In genomic region chr4:145219240-145219985, GRCm38 (mm10) we compare ENCODE assay signal across 8 mouse cellular contexts. TPM values are rescaled to one million over a fixed set of nuclear protein-coding genes. Genes with fewer than 3 reads are reported as not detected.
DNase-seq lines count a peak whose midpoint lies in the region; ATAC-seq lines count a peak whose summit lies in the region.

No protein-coding gene starts in this region.

- intact Hi-C loops in heart, postnatal 25 days (cut with DNase I) = no loop called here

- WGBS in midbrain, embryonic 16.5 days = 67% methylated on average over 15 of the region's 15 CpGs

- ATAC-seq in megakaryocyte-erythroid progenitor cell, adult 5-6 weeks (replicated peaks; ENCODE audit: low FRiP score, low TSS enrichment, poor library complexity, severe bottlenecking) = peak; percentile 29; the same call in 1 of the 2 replicates
- ATAC-seq in inflammation-experienced regulatory T-cells, adult 6 months = no peak
- no peak for ATAC-seq in midbrain, embryonic 16.5 days

- no peak overlapping the region for H3K4me2 ChIP-seq in midbrain, embryonic 16.5 days (ENCODE audit: low read length)

- no peaks in the 10 kb centered on the region for H3K4me1 ChIP-seq in midbrain, embryonic 16.5 days (ENCODE audit: control insufficient read depth, insufficient read depth, low read length)

- no peak overlapping the region for H3K4me3 ChIP-seq in midbrain, embryonic 16.5 days (ENCODE audit: low read depth, low read length)

- H3K27me3 ChIP-seq in midbrain, embryonic 16.5 days (ENCODE audit: control insufficient read depth, insufficient read depth, low read depth, low read length) = no peaks in the 10 kb centered on the region

- DNase-seq in heart, adult 18-20 months = peak; percentile 42 to 65
- no peak for DNase-seq in heart, postnatal 25 days (ENCODE audit: low spot score)
- peak; percentile 42 to 72 for DNase-seq in spleen, adult 18-20 months
- DNase-seq in spleen, adult 12 weeks (ENCODE audit: low spot score) = no peak
- peak; percentile 70 for DNase-seq in induced T-regulatory cell, adult 2 months (ENCODE audit: low read depth)

- H3K9ac ChIP-seq in midbrain, embryonic 16.5 days (ENCODE audit: low read depth, low read length) = no peak overlapping the region

- H3K9me3 ChIP-seq in midbrain, embryonic 16.5 days (replicated peaks; ENCODE audit: control insufficient read depth, low read length, poor library complexity, severe bottlenecking) = no peaks in the 10 kb centered on the region

- H3K36me3 ChIP-seq in midbrain, embryonic 16.5 days (ENCODE audit: control insufficient read depth, insufficient read depth, low read length) = no peaks in the 10 kb centered on the region

- H3K27ac ChIP-seq in midbrain, embryonic 16.5 days (ENCODE audit: low read length) = no peak overlapping the region

RNA-seq across cellular contexts. Expression of gene Vps13d, which starts 24.6 kb away (rescaled TPM):
- 10 to 100 TPM; 75.5 to 76.4 TPM for total RNA-seq in heart, adult 18-20 months (2021)
- total RNA-seq in heart, postnatal 25 days (2021) = 10 to 100 TPM; 61.5 to 64.3 TPM
- 37.1 and 58.5 TPM in 2 replicates for total RNA-seq in megakaryocyte-erythroid progenitor cell, adult 5-6 weeks (2014; fragmentation: Nextera tagmentation)
- total RNA-seq in megakaryocyte-erythroid progenitor cell, adult 5-6 weeks (2017) = 35.8 and 59.8 TPM in 2 replicates
- 10 to 100 TPM; 10.6 to 27.5 (median 19.6) TPM for polyA plus RNA-seq in inflammation-experienced regulatory T-cells, adult 6 months (2017; shearing (Covaris generic))
- 8.9 and 9.7 TPM in 2 replicates for polyA plus RNA-seq in midbrain, embryonic 16.5 days (2015; fragmentation: Nextera tagmentation; extraction: Ambion mirVana)

RNA-seq across cellular contexts. Expression of gene Tnfrsf1b, which starts 27.3 kb away (rescaled TPM):
- 1 to 10 TPM; 6.5 to 6.6 TPM for total RNA-seq in heart, adult 18-20 months (2021)
- 1 to 10 TPM; 5.3 to 5.5 TPM for total RNA-seq in heart, postnatal 25 days (2021)
- 2.3 and 4.9 TPM in 2 replicates for total RNA-seq in megakaryocyte-erythroid progenitor cell, adult 5-6 weeks (2014; fragmentation: Nextera tagmentation)
- total RNA-seq in megakaryocyte-erythroid progenitor cell, adult 5-6 weeks (2017) = 1.9 and 3.7 TPM in 2 replicates
- 100 to 1,000 TPM in 1 of 3 experiments, 10 to 100 TPM in 2; 83.9 to 124 (median 98.2) TPM for polyA plus RNA-seq in inflammation-experienced regulatory T-cells, adult 6 months (2017; shearing (Covaris generic))
- polyA plus RNA-seq in midbrain, embryonic 16.5 days (2015; fragmentation: Nextera tagmentation; extraction: Ambion mirVana) = 4.0 and 4.2 TPM in 2 replicates

Comparison
In these comparisons a context has a peak if more than half of its experiments do, and no peak if none do; other contexts are left out.
1. DNase-seq: peak in heart, adult 18-20 months (2 of 2), spleen, adult 18-20 months (2 of 2) and induced T-regulatory cell, adult 2 months (single experiment); none in heart, postnatal 25 days (single experiment) and spleen, adult 12 weeks (single experiment).